Mouse (Mus musculus) limb, embryonic 10.5 days (tissue): Measurements from ENCODE around the gene Pon1. TPM values are rescaled to one million over a fixed set of nuclear protein-coding genes. Genes with fewer than 3 reads are reported as not detected.

Experiments used
- DNase-seq: peaks from one replicate; pipeline ENCODE4 v3.0.0-alpha.2; 2017; ENCODE audit warnings: low spot score
- H3K27ac ChIP-seq: fragments of 300-500 bp; sonication (generic); 2 replicates; pipeline ENCODE4 v1.5.1; 2016; ENCODE audit warnings: mild to moderate bottlenecking
- H3K27me3 ChIP-seq: fragments of 300-500 bp; sonication (generic); 2 replicates; pipeline ENCODE4 v1.6.1; 2016; ENCODE audit warnings: low read depth, mild to moderate bottlenecking; ENCODE audit not compliant: poor library complexity, severe bottlenecking
- H3K36me3 ChIP-seq: fragments of 300-500 bp; sonication (generic); 2 replicates; pipeline ENCODE4 v1.6.1; 2016; ENCODE audit warnings: mild to moderate bottlenecking, moderate library complexity
- H3K4me1 ChIP-seq: fragments of 300-500 bp; sonication (generic); 2 replicates; pipeline ENCODE4 v1.6.1; 2016
- H3K4me3 ChIP-seq: fragments of 300-500 bp; sonication (generic); 2 replicates; pipeline ENCODE4 v1.5.1; 2016; ENCODE audit warnings: mild to moderate bottlenecking, moderate library complexity
- H3K9me3 ChIP-seq: fragments of 300-500 bp; sonication (generic); replicated peaks from 2 replicates; pipeline ENCODE4 v1.6.1; 2016; ENCODE audit warnings: mild to moderate bottlenecking
- WGBS: fragments of 180-500 bp; shearing (Covaris S2); methylation state at CpG from one replicate; pipeline ENCODE4 v1.1.7; 2016; 5-methylcytosine and 5-hydroxymethylcytosine counted together
- polyA plus RNA-seq: library from polyadenylated mRNA; unstranded; fragments of >200 nt; fragmentation: Nextera tagmentation; extraction: Ambion mirVana; gene quantifications from 2 replicates; pipeline ENCODE4 v1.2.1, GENCODE M21; 2016

The Pon1 gene
- polyA plus RNA-seq, 1 experiment from 2014 or later = not detected

DNA sequence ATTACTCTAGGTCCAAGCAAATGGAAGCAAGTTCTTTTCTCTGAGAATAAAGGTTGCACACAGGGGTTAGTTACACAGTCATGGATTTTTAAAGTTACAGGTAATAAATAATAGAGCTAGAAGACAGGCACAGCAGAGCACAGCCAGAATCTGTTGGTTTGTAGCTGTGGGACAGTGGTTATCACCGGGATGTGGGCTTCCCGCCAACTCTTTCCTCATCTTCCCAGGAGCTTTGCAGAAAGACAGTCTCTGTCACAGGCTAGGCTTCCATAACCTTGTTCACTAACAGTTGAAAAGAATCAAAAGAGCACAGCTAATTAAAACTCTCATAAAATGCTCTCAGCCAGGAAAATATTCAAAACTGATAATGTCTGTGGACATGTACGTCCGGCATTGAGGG lies 42.6 kb downstream of the Pon1 start:
- Histone ChIP-seq H3K4me1 (peaks cover 11% of the 10 kb centered on the region), H3K4me3 (no peak overlapping the region), H3K27ac (no peak overlapping the region), H3K9me3 (no peaks in the 10 kb centered on the region), H3K36me3 (peaks cover 16% of the 10 kb centered on the region), H3K27me3 (no peaks in the 10 kb centered on the region)
- WGBS = 93% methylated on average over 4 of the region's 4 CpGs
- DNase-seq = no peak

DNA sequence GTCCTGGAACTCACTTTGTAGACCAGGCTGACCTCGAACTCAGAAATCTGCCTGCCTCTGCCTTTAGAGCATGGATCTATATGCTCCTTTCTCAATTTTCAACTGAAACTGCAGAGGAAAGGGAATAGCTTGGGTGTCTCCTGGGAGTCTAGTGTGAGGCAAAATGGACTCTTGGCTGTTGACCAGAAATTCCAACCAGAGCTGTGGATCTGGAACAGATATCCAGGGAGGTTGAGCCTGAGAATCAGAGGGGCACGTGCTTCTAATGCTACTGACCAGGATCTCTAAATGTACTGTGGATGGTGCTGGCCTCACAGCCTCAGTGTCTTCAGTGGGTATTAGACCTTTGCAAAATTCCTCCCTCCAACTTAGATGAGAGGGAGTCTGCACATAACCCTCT lies 43.8 kb downstream of the Pon1 start:
- H3K9me3 ChIP-seq = no peaks in the 10 kb centered on the region

GRCm38 (mm10) chr6:5147488-5148142 lies 46.1 kb downstream of the Pon1 start:
- peaks cover 13% of the 10 kb centered on the region for H3K36me3 ChIP-seq
- H3K27ac ChIP-seq = no peak overlapping the region
- H3K9me3 ChIP-seq = no peaks in the 10 kb centered on the region
- H3K4me3 ChIP-seq = no peak overlapping the region
- no peaks in the 10 kb centered on the region for H3K27me3 ChIP-seq
- 74% methylated on average over 13 of the region's 13 CpGs for WGBS
- peaks cover 11% of the 10 kb centered on the region for H3K4me1 ChIP-seq
- DNase-seq = no peak

More for the DNA sequence above, 43.8 kb downstream of the Pon1 start:
- H3K4me3 ChIP-seq = no peak overlapping the region
- H3K4me1 ChIP-seq = peaks cover 11% of the 10 kb centered on the region
- 84% methylated on average over 2 of the region's 2 CpGs for WGBS
- H3K36me3 ChIP-seq = peaks cover 11% of the 10 kb centered on the region
- DNase-seq = no peak
- H3K27ac ChIP-seq = no peak overlapping the region
- H3K27me3 ChIP-seq = no peaks in the 10 kb centered on the region

GRCm38 (mm10) chr6:5139666-5140065 lies 54.1 kb downstream of the Pon1 start:
- no peak for DNase-seq
- Histone ChIP-seq H3K36me3 (peaks cover 51% of the 10 kb centered on the region), H3K27me3 (no peaks in the 10 kb centered on the region), H3K4me1 (peaks cover 15% of the 10 kb centered on the region), H3K9me3 (no peaks in the 10 kb centered on the region), H3K27ac (no peak overlapping the region), H3K4me3 (no peak overlapping the region)
- 87% methylated on average over 9 of the region's 9 CpGs for WGBS

DNA sequence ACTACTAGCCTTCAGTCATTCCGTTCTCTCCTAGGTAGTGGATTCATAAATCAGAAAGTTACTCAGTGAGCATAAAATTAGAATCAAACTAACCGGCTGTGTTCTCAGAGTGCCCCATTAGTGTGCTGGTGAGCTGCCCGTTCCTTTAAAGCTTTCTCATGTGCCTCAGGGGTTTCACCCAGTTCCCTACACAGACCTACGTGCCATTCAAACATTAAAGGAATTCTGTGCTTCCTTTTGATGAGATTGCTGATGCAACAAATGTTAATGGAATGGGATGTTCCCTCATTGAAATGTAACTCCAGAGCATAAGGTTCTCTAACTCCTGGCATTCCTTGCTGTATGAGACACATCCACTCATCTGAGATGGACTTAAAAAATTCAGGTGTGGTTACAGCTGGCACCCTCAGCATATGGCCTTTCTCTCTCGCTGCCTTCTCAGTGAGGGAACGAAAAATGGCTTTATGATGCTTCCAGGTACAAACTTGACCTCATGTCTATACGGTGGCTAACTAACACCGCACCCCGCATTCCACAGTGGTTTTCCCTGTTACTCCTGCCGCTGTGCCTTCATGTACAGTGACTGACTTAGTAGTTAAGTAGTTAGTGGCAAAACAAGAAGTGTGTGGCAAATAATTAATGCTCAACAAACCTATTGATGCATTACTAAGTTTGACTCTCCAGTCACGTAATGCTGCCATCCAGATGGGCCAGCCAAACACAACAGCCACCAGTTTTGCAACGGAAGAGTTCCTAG lies 54.7 kb downstream of the Pon1 start:
- Histone ChIP-seq H3K27ac (no peak overlapping the region), H3K4me3 (no peak overlapping the region), H3K4me1 (peaks cover 21% of the 10 kb centered on the region), H3K36me3 (peaks cover 54% of the 10 kb centered on the region), H3K9me3 (no peaks in the 10 kb centered on the region), H3K27me3 (no peaks in the 10 kb centered on the region)
- no peak for DNase-seq
- WGBS = 82% methylated on average over 12 of the region's 12 CpGs

DNA sequence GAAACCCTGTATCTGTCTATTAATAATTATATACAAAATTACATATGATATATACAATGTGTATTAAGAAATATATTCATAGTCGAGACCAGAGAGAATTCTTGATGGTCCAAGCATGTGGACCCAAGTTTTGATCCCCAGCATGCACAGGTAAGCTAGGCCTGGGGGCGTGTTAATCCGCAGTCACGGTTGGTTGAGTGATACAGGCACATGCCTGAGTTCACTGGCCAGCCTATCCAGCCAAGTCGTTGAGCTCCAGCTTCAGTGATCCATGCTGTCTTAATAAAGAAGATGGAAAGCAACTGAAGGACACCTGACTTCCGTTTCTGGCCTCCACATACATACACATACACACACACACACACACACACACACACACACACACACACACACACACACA lies 57.7 kb downstream of the Pon1 start:
- peaks cover 42% of the 10 kb centered on the region for H3K36me3 ChIP-seq
- peaks cover 32% of the 10 kb centered on the region for H3K4me1 ChIP-seq
- no peak for DNase-seq
- H3K27ac ChIP-seq = no peak overlapping the region
- no peaks in the 10 kb centered on the region for H3K9me3 ChIP-seq
- no peak overlapping the region for H3K4me3 ChIP-seq
- no peaks in the 10 kb centered on the region for H3K27me3 ChIP-seq
- 85% methylated on average over 6 of the region's 6 CpGs for WGBS

DNA sequence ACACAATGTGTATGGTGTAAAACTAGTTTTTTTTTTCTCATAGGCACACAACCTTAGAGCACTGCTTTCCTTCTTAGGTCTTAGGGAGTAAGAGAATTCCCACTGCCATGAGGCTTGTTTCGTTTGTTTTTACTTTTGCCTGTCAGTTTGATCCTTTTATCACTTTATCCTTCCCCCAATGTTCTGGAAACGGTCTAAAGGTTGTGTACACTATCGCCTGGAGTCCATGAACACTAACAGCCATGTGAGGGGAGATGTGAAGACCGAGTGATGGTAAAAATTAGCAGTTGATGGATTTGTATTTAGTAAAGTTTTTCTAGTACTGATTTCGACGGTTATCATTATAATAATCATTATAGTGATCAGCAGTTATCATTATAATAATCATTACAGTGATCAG lies 58.8 kb downstream of the Pon1 start:
- DNase-seq = no peak
- peaks cover 39% of the 10 kb centered on the region for H3K36me3 ChIP-seq
- H3K9me3 ChIP-seq = no peaks in the 10 kb centered on the region
- 85% methylated on average over 6 of the region's 6 CpGs for WGBS
- H3K27ac ChIP-seq = no peak overlapping the region
- H3K4me3 ChIP-seq = no peak overlapping the region
- peaks cover 32% of the 10 kb centered on the region for H3K4me1 ChIP-seq
- H3K27me3 ChIP-seq = no peaks in the 10 kb centered on the region

- Histone ChIP-seq H3K27ac (no peak overlapping the region), H3K36me3 (peaks cover 9% of the 10 kb centered on the region), H3K4me1 (peaks cover 15% of the 10 kb centered on the region), H3K9me3 (no peaks in the 10 kb centered on the region), H3K4me3 (no peak overlapping the region), H3K27me3 (no peaks in the 10 kb centered on the region)
- WGBS = 92% methylated on average over 14 of the region's 14 CpGs
- DNase-seq = no peak
These were observed 64.2 kb downstream of the Pon1 start for GRCm38 (mm10) chr6:5129364-5130093.

DNA sequence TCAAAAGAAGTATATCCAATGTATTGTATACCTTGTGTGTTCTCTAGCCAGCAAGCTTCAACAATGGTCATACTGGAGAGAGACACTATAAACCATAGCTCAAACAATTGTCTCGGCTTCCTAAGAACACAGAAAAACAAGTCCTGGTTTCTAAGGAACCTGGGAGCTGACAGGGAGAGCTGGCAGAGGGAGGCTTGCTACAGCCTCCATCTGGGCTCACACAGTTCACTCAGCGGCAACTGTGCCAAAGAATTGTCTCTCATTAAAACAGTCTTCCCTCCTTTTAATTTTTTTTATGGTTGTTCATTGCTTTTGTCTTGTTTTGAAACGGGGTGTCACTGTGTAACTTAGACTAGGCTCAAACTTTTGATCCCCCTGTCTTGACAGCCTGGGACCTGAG lies 73.5 kb downstream of the Pon1 start:
- Histone ChIP-seq H3K4me1 (0 out of 2 replicates have a peak, but pooled peaks cover 3% of the 10 kb centered on the region), H3K27me3 (no peaks in the 10 kb centered on the region), H3K9me3 (no peaks in the 10 kb centered on the region), H3K4me3 (no peak overlapping the region), H3K36me3 (peaks cover 35% of the 10 kb centered on the region), H3K27ac (no peak overlapping the region)
- WGBS = 66% methylated on average over 3 of the region's 3 CpGs
- DNase-seq = no peak

GRCm38 (mm10) chr6:5119181-5119910 lies 74.4 kb downstream of the Pon1 start:
- Histone ChIP-seq H3K4me3 (no peak overlapping the region), H3K9me3 (no peaks in the 10 kb centered on the region), H3K4me1 (0 out of 2 replicates have a peak, but pooled peaks cover 3% of the 10 kb centered on the region), H3K36me3 (peaks cover 43% of the 10 kb centered on the region), H3K27ac (no peak overlapping the region), H3K27me3 (no peaks in the 10 kb centered on the region)
- no peak for DNase-seq
- 88% methylated on average over 15 of the region's 15 CpGs for WGBS
